8 mouse cellular contexts compared by ENCODE assay signal in genomic region chr5:30913060-30913841, GRCm38 (mm10). TPM values are rescaled to one million over a fixed set of nuclear protein-coding genes. Genes with fewer than 3 reads are reported as not detected.
DNase-seq lines count a peak whose midpoint lies in the region; ATAC-seq and TF ChIP-seq lines count a peak whose summit lies in the region.

Gene Emilin1 (plus strand): TSS chr5:30913402.

- peak within 1 kb of the TSS; percentile 86 for H3K27ac ChIP-seq in hindbrain, embryonic 12.5 days
- peak within 1 kb of the TSS; percentile 83 for H3K27ac ChIP-seq in liver, embryonic 13.5 days

- H3K4me2 ChIP-seq in hindbrain, embryonic 12.5 days (replicated peaks), result peak within 1 kb of the TSS; percentile 46
- H3K4me2 ChIP-seq in liver, embryonic 13.5 days, result peak within 1 kb of the TSS; percentile 67
- H3K4me2 ChIP-seq in myocyte (ENCODE audit: low read depth), result peak within 1 kb of the TSS; percentile 63

- H3K9me3 ChIP-seq in hindbrain, embryonic 12.5 days (replicated peaks), result no peaks in the 10 kb centered on the region
- no peaks in the 10 kb centered on the region for H3K9me3 ChIP-seq in liver, embryonic 13.5 days (replicated peaks)

- 35% methylated on average over 9 of the region's 13 CpGs for WGBS in hindbrain, embryonic 12.5 days
- WGBS in liver, embryonic 13.5 days (ENCODE audit: insufficient replicate concordance), result 21% methylated on average over 13 of the region's 13 CpGs

- H3K36me3 ChIP-seq in hindbrain, embryonic 12.5 days, result peaks cover 5% of the 10 kb centered on the region; the same call in 1 of the 2 replicates
- peaks cover 16% of the 10 kb centered on the region for H3K36me3 ChIP-seq in liver, embryonic 13.5 days
- H3K36me3 ChIP-seq in myocyte (ENCODE audit: control insufficient read depth, insufficient read depth), result no peaks in the 10 kb centered on the region

- peak; percentile 51 for DNase-seq in ovary, adult 18-20 months (ENCODE audit: low spot score)
- DNase-seq in ovary, postnatal 10 days (ENCODE audit: low spot score), result no peak
- peak; percentile 95 for DNase-seq in forelimb bud, embryonic 11.5 days (ENCODE audit: low read depth, low spot score)
- no peak for DNase-seq in liver, embryonic 13.5 days
- DNase-seq in yolk sac, embryonic 10.5 days (ENCODE audit: low spot score), result peak; percentile 93
- no peak for DNase-seq in frontal cortex, postnatal 10 days (ENCODE audit: low spot score in 2 of 2)

- peak within 1 kb of the TSS; percentile 31 for H3K4me3 ChIP-seq in hindbrain, embryonic 12.5 days
- H3K4me3 ChIP-seq in liver, embryonic 13.5 days (replicated peaks), result peak within 1 kb of the TSS; percentile 59
- peak within 1 kb of the TSS; percentile 13 for H3K4me3 ChIP-seq in myocyte

- H3K27me3 ChIP-seq in hindbrain, embryonic 12.5 days, result no peaks in the 10 kb centered on the region
- H3K27me3 ChIP-seq in liver, embryonic 13.5 days, result no peaks in the 10 kb centered on the region
- no peaks in the 10 kb centered on the region for H3K27me3 ChIP-seq in myocyte (ENCODE audit: control insufficient read depth, insufficient read depth, insufficient read length)

- no peaks in the 10 kb centered on the region for H3K79me2 ChIP-seq in myocyte (ENCODE audit: control insufficient read depth, insufficient read depth)

- no peak for TF ChIP-seq POLR2A in myocyte (IDR thresholded peaks at IDR 0.05; ENCODE audit: insufficient read length, low read depth)

- no peak for ATAC-seq in hindbrain, embryonic 12.5 days (ENCODE audit: low FRiP score)
- ATAC-seq in liver, embryonic 13.5 days (ENCODE audit: low read depth), result peak; percentile 34

- H3K4me1 ChIP-seq in hindbrain, embryonic 12.5 days, result peaks cover 41% of the 10 kb centered on the region
- H3K4me1 ChIP-seq in liver, embryonic 13.5 days (replicated peaks), result peaks cover 92% of the 10 kb centered on the region

- no peak within 1 kb of the TSS for H3ac ChIP-seq in myocyte (ENCODE audit: control insufficient read depth, insufficient read length)

- peak within 1 kb of the TSS; percentile 55 for H3K9ac ChIP-seq in hindbrain, embryonic 12.5 days
- peak within 1 kb of the TSS; percentile 72 for H3K9ac ChIP-seq in liver, embryonic 13.5 days

TF ChIP-seq in myocyte, 11 proteins besides CTCF, POLR2A, EP300 and RAD21:
- TF ChIP-seq MYOG (IDR thresholded peaks at IDR 0.05; ENCODE audit: control insufficient read depth in 1 of 3, insufficient read depth in 1 of 3, insufficient read length in 2 of 3, low read depth in 2 of 3) (no peak), CEBPB (IDR thresholded peaks at IDR 0.05; ENCODE audit: insufficient read depth, poor library complexity, severe bottlenecking) (no peak), MAX (IDR thresholded peaks at IDR 0.05; ENCODE audit: low read depth) (no peak), TCF12 (IDR thresholded peaks at IDR 0.05; ENCODE audit: insufficient read depth, poor library complexity, severe bottlenecking) (no peak), E2F4 (IDR thresholded peaks at IDR 0.05; ENCODE audit: insufficient read depth) (no peak), TCF3 (IDR thresholded peaks at IDR 0.05; ENCODE audit: insufficient read length, low read depth) (no peak), MYOD1 (IDR thresholded peaks at IDR 0.05; ENCODE audit: control insufficient read depth in 1 of 3, insufficient read length in 2 of 3, low read depth in 2 of 3) (no peak), USF1 (IDR thresholded peaks at IDR 0.05; ENCODE audit: low read depth) (no peak), REST (IDR thresholded peaks at IDR 0.05; ENCODE audit: insufficient read depth, insufficient read length) (no peak), POLR2AphosphoS2 (IDR thresholded peaks at IDR 0.05; ENCODE audit: insufficient read length, low read depth) (no peak), SRF (IDR thresholded peaks at IDR 0.05; ENCODE audit: control insufficient read depth, insufficient read length, low read depth) (no peak)

RNA-seq across cellular contexts. Expression of gene Emilin1, which starts in this region (rescaled TPM):
- polyA plus RNA-seq in hindbrain, embryonic 12.5 days (2016; fragmentation: Nextera tagmentation; extraction: Ambion mirVana), result 121 and 122 TPM in 2 replicates
- polyA plus RNA-seq in liver, embryonic 13.5 days (2015; fragmentation: Nextera tagmentation; extraction: Ambion mirVana), result 41.6 and 42.7 TPM in 2 replicates
- polyA plus RNA-seq in myocyte (2012; fragmentation: generic; extraction: Trizol), result 25.8 TPM

Comparison
In these comparisons a context has a peak if more than half of its experiments do, and no peak if none do; other contexts are left out.
1. DNase-seq: peak in ovary, adult 18-20 months (single experiment), forelimb bud, embryonic 11.5 days (single experiment) and yolk sac, embryonic 10.5 days (single experiment); none in ovary, postnatal 10 days (single experiment), liver, embryonic 13.5 days (single experiment) and frontal cortex, postnatal 10 days (0 of 2).
2. Peak in every context shown above with its lines, with median percentiles within 50 percentile points of each other: H3K4me2 ChIP-seq and H3K4me3 ChIP-seq.